Mouse (Mus musculus) E14TG2a.4 (cell line): ENCODE data around the gene Rbm38.

Experiments used
- H3K27me3 ChIP-seq: 2 replicates; pipeline ENCODE4 v1.6.1; 2014; ENCODE audit warnings: low read length, control low read depth; ENCODE audit not compliant: insufficient read depth
- H3K36me3 ChIP-seq: 2 replicates; pipeline ENCODE4 v1.6.1; 2014; ENCODE audit warnings: low read length, control low read depth; ENCODE audit not compliant: insufficient read depth
- H3K4me1 ChIP-seq: replicated peaks from 2 replicates; pipeline ENCODE4 v1.6.1; 2014; ENCODE audit warnings: low read depth, low read length, control low read depth
- H3K4me3 ChIP-seq: replicated peaks from 2 replicates; pipeline ENCODE4 v1.5.1; 2014; ENCODE audit warnings: mild to moderate bottlenecking, low read length
- H3K9me3 ChIP-seq: 2 replicates; pipeline ENCODE4 v1.6.1; 2014; ENCODE audit warnings: low read length, control low read depth
- CTCF ChIP-seq: conservative IDR thresholded peaks from 2 replicates; pipeline ENCODE4 v1.5.1; 2014; ENCODE audit warnings: low read length
- NANOG ChIP-seq: IDR thresholded peaks from 2 replicates; pipeline ENCODE4 v1.6.1; 2014; ENCODE audit warnings: borderline replicate concordance, low read length, mixed read lengths
- POU5F1 ChIP-seq: IDR thresholded peaks from 2 replicates; pipeline ENCODE4 v1.6.1; 2014; ENCODE audit warnings: low read length, borderline replicate concordance

Gene Rbm38

GRCm38 (mm10) chr2:173083712-173084475 lies 63.6 kb downstream of the Rbm38 start:
- no peaks in the 10 kb centered on the region for H3K36me3 ChIP-seq
- peaks cover 4% of the 10 kb centered on the region; the same call in 1 of the 2 replicates for H3K27me3 ChIP-seq
- H3K4me3 ChIP-seq = peak overlapping the region; percentile 23; the same call in 1 of the 2 replicates
- peaks cover 48% of the 10 kb centered on the region for H3K4me1 ChIP-seq
- no peaks in the 10 kb centered on the region for H3K9me3 ChIP-seq
- TF ChIP-seq POU5F1 (no peak), CTCF (no peak), NANOG (no peak)
